Mouse (Mus musculus) left cerebral cortex, postnatal 14 days (tissue): ENCODE measurements at regions not wholly inside any gene's neighbourhood (a gene's known extent, or its start where the extent isn't known, plus 50 kb on each side); places are given as distances from the start of the nearest gene placed in this dataset.
A peak's percentile ranks its signal among the peaks of the same experiment; 100 is the strongest.
"Not testable (repeated sequence)": the region's sequence is repeated elsewhere in the genome, so short reads cannot be mapped to it uniquely, and the experiment has no call there.

Experiments used
- DNase-seq, 2 experiments: peaks; one replicate each; pipeline ENCODE4 v3.0.0; 2021 to 2022; ENCODE audit warnings: low spot score in 2 of 2, mixed read lengths in 1 of 2
- intact Hi-C: fragments of 180-260 bp; cut with DNase I; formaldehyde crosslinking; loops from one replicate; pipeline ENCODE4 v1.15.1; 2025

- intact Hi-C loops: no loop called here
Measured at GRCm38 (mm10) chr13:7007091-7007490, 358.5 kb upstream of the Pfkp start.

GRCm38 (mm10) chr13:6998508-6999278, 350.1 kb upstream of the Pfkp start:
- intact Hi-C loops: not testable (repeated sequence)
- DNase-seq: peak in 1 of 2 experiments; percentile 6

More at GRCm38 (mm10) chr13:7007091-7007490, 358.5 kb upstream of the Pfkp start:
- DNase-seq: no peak

- no peak for DNase-seq
- intact Hi-C loops: no loop called here
Measured at GRCm38 (mm10) chr13:6998094-6998493, 349.5 kb upstream of the Pfkp start.

GRCm38 (mm10) chr13:6992323-6992994, 343.9 kb upstream of the Pfkp start:
- intact Hi-C loops: no loop called here
- DNase-seq: no peak

GRCm38 (mm10) chr13:6991714-6992113, 343.1 kb upstream of the Pfkp start:
- intact Hi-C loops: no loop called here
- no peak for DNase-seq

- intact Hi-C loops: no loop called here
- no peak for DNase-seq
Measured at GRCm38 (mm10) chr13:6985012-6985996, 336.7 kb upstream of the Pfkp start.

- no peak for DNase-seq
- intact Hi-C loops: no loop called here
Measured at GRCm38 (mm10) chr13:6955713-6956112, 307.1 kb upstream of the Pfkp start.

GRCm38 (mm10) chr13:6924136-6924535, 275.6 kb upstream of the Pfkp start:
- intact Hi-C loops: no loop called here

GRCm38 (mm10) chr13:6922357-6922721, 273.8 kb upstream of the Pfkp start:
- intact Hi-C loops: no loop called here
- DNase-seq: no peak

More at GRCm38 (mm10) chr13:6924136-6924535, 275.6 kb upstream of the Pfkp start:
- no peak for DNase-seq

- intact Hi-C loops: no loop called here
- no peak for DNase-seq
Measured at GRCm38 (mm10) chr13:6921691-6922356, 273.2 kb upstream of the Pfkp start.

- no peak for DNase-seq
Measured at GRCm38 (mm10) chr13:6906000-6906399, 257.4 kb upstream of the Pfkp start.

GRCm38 (mm10) chr13:6901682-6902081, 253.1 kb upstream of the Pfkp start:
- intact Hi-C loops: no loop called here
- no peak for DNase-seq

More at GRCm38 (mm10) chr13:6906000-6906399, 257.4 kb upstream of the Pfkp start:
- intact Hi-C loops: no loop called here

- no peak for DNase-seq
- intact Hi-C loops: no loop called here
Measured at GRCm38 (mm10) chr13:6897666-6898065, 249.1 kb upstream of the Pfkp start.

- intact Hi-C loops: no loop called here
- no peak for DNase-seq
Measured at GRCm38 (mm10) chr13:6891458-6892076, 243.0 kb upstream of the Pfkp start.

- intact Hi-C loops: not testable (repeated sequence)
Measured at GRCm38 (mm10) chr13:6889446-6889845, 240.9 kb upstream of the Pfkp start.

GRCm38 (mm10) chr13:6888381-6888780, 239.8 kb upstream of the Pfkp start:
- no peak for DNase-seq
- intact Hi-C loops: no loop called here

More at GRCm38 (mm10) chr13:6889446-6889845, 240.9 kb upstream of the Pfkp start:
- not testable (repeated sequence) for DNase-seq

- no peak for DNase-seq
Measured at GRCm38 (mm10) chr13:6877018-6877901, 228.7 kb upstream of the Pfkp start.

GRCm38 (mm10) chr13:6862186-6862585, 213.6 kb upstream of the Pfkp start:
- intact Hi-C loops: no loop called here

More at GRCm38 (mm10) chr13:6877018-6877901, 228.7 kb upstream of the Pfkp start:
- intact Hi-C loops: no loop called here

More at GRCm38 (mm10) chr13:6862186-6862585, 213.6 kb upstream of the Pfkp start:
- DNase-seq: no peak
